Mouse (Mus musculus) MEL-GATA-1-ER (cell line): ENCODE results near the gene Gpat3.

ENCODE experiments used
- DNase-seq: peaks from one replicate; pipeline ENCODE4 v3.0.0-alpha.2; 2012; ENCODE audit warnings: low read depth; ENCODE audit errors: extremely low read depth

Gene Gpat3

DNA sequence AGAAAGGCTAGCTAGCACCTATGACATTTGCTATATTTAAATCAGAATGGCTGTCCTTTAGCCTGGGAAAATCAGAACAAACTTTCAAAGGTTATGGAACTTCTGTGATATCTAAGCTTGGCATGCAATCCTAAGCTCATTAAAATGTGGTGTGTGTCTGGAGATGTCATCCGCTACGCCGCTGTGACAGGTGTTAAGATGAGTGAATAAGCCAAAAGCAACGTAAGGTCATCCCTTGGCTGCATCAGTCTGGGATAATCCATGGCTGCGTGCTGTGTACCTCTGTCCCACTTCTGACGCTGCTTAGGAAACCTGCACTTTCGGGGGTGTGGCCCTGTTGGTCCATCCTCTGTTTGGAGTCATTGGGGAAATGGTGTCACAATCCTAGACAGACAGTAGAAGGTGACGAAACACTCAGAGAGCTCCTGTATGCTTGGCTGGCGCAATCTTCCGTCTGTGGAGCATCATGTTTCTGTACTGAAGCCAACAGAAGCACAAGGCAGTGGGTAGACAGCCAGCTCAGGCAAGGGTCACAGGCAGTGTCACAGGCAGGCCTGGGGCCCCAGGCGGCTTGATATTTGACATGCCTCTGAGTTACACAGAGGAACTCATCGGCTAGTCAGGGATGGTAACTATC lies 15.0 kb downstream of the Gpat3 start:
- DNase-seq, result no peak

GRCm38 (mm10) chr5:100861140-100861539 lies 15.6 kb downstream of the Gpat3 start:
- DNase-seq, result peak; percentile 8

- DNase-seq, result no peak
Measured at GRCm38 (mm10) chr5:100861811-100862210, 16.3 kb downstream of the Gpat3 start.

- DNase-seq, result no peak
Measured at GRCm38 (mm10) chr5:100863091-100863490, 17.6 kb downstream of the Gpat3 start.

DNA sequence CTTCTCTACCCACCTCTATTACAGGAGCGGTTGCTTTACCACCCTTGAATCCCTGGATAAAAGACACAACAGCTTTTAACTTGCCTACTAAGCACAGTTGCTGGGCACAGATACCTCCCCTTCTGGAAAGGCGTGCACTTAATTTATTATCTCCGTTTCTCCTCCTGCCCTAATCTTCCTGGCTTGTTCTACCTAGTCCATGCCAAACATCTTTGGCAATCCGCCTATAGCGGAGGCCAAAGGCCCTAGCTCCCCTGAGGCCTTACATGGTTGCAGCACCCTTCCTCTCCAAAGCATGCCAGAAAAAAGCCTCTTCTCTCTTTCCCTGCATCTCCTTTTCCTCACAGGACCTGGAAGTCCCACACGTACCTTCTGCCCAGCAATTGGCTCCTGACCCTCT lies 18.9 kb downstream of the Gpat3 start:
- no peak for DNase-seq

DNA sequence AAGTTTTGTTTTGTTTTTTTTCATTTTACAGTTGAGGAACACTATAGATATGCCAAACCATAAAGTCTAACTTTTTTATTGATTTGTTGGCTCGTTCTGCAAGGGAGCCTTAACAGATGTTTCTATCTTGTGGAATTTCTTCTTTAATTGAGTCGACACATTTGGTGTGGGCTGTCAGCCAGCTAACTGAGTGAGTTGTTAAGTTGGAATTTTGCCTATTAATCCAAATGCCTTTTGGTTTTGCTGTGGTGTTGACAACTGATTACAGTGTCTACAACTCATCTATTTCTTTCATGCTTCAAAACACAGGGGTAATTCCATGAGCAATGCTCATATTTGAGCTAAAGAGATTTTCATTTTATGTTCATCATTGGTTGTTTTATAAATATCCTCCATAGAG lies 20.7 kb downstream of the Gpat3 start:
- DNase-seq, result no peak

DNA sequence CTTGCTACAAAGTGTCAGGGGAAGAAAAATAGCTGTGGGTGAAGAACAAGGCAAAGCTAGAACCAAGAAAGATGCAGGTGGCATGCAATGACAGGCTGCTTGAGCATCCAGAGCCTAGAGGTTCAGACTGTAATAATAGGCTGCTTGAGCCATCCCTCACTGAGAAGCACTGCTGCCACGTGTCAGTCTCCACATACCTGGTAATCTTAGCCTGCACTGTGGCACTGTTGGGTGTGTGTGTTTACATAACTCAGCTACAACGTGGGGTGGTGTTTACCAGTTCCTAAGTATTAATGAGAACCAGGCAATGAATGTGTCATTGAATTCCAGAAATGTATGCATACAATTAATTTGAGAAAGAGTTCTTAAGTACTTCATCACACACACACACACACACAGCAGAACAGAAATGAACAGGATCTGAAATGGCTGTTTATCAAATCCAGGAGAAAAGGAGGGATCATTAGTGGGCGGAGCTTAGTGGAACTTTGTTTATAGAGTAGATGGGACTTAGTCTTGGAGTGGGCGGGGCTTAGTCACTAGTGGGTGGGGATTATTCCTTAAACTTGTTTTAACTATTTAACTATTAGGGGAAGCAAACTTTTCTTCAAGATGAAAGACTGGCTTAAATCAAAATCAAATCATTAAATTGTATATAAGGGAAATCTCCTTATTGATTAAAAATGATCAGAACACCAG lies 23.8 kb downstream of the Gpat3 start:
- no peak for DNase-seq

DNA sequence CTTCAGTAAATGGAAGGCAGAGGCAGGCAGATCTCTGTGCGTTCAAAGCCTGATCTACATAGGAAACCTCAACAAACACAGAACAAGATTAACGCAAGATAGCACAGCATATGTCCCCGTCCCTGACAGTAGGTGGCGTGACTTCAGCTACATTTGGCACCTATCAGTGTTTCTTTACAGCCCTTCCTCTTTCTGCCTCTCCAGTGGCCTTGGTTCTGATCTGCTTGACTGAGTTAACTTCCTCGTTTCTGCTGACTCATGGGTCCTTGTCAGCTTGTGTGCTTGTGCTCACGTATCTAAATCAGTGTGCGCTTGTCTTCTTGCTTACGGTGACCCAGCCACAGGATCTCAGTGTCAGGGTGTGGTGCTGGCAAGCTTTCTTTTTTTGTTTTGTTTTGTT lies 26.5 kb downstream of the Gpat3 start:
- peak; percentile 93 for DNase-seq

- no peak for DNase-seq
Measured at GRCm38 (mm10) chr5:100874721-100875120, 29.2 kb downstream of the Gpat3 start.

GRCm38 (mm10) chr5:100875180-100875579 lies 29.7 kb downstream of the Gpat3 start:
- DNase-seq, result no peak

GRCm38 (mm10) chr5:100877021-100877420 lies 31.5 kb downstream of the Gpat3 start:
- no peak for DNase-seq

DNA sequence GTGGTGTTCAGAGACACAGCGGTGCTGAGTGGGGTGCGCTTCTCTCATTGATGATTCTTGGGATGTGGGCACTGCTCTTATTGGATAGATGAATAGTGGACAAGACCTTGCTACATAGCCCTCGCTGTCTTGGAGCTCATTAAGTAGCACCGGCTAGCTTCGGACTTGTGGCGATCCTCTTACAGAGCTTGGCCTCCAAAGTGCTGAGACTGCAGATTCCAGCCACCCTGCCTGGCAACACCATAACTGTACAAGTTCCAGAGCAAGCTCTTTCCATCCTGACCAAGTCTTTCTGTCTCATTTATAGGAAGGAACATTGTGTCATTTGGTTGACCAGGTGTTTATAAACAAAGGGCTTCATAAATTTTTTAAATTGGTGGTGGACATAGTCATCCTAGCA lies 39.7 kb downstream of the Gpat3 start:
- no peak for DNase-seq

DNA sequence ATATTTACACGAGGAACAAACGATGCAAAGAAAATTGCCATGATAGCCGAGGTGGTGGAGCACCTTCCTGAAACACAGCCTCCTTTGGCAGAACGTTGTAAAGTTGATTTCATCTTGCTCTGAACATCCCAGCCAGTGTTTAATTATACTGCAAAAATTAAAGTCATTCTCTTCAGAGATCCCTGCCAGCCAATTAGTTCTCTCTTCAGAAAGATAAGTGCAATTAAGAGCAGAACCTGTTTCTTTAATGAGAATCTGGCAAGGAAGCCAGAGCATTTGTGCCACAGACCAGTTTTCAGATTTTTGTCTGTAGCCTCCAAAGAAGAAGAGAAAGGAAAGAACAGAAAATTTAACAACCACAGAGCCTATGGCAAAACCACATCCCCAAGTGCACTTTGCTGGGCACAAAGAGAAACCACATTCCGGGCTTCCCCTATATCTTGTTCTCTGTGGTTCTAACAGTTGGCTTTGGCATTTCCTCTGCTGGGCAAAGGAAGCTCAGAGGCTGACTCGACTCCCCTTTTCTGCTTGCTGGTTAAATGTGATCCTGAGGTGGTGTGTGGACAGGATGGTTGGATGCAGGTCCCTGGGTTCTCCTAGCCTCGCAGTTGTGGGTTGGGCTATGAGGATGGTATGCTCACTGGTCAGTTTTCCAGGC lies 40.9 kb downstream of the Gpat3 start:
- DNase-seq, result no peak

GRCm38 (mm10) chr5:100896199-100896598 lies 50.7 kb downstream of the Gpat3 start:
- no peak for DNase-seq

DNA sequence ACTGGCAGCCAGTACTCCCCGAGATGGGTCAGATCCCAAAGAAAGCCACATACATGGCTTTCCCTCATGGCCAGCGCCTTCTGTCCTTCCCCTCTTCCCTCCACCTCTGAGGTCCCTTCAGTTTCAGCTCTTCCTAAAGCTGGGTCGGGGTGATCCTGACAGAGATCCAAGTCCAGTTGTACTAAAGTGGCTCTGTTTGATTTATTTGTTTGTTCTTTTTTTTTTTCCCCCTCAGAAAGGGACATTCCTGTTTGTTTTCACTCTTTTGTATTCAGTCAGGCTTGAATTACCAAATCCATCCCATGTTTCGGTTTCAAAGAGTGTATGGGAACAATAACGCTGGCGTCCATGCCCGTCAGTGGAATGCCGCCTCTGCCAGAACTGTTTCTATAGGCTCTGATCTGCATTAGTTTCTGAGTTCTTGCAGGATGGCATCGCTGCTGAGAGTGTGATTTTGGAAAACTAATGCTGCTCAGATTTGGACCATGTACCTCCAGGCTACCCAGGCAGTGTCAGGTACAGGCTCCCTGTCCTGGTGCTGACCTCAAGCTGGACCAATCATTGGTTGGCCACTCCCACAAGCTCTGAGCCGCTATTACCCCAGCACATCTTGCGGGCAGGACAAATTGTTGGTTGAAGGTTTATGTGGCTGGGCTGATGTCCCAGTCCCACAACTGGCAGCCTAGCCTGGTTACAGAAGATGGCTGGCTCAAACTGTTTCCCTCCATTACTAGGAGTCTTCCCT lies 54.4 kb downstream of the Gpat3 start:
- no peak for DNase-seq

DNA sequence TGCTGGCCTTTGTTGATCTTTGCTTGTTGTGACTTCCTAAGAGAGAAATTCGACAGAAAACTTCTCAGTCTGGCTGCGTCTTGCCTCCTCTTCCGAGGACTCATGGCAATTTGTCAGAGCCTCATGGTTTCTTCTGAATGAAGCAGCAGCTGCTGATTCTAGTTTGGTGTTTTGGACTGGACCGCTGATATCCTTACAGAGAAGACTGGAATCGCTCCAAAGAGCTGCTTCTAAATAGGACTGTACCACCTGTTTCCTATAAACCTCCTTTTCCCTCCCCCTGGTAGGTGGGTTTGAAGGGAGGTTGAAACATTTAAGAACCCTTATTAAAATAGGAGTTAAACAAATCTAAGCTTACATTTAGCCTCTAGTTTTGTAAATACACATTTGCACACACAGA lies 55.5 kb downstream of the Gpat3 start:
- no peak for DNase-seq

- no peak for DNase-seq
Measured at GRCm38 (mm10) chr5:100908478-100908877, 63.0 kb downstream of the Gpat3 start.

DNA sequence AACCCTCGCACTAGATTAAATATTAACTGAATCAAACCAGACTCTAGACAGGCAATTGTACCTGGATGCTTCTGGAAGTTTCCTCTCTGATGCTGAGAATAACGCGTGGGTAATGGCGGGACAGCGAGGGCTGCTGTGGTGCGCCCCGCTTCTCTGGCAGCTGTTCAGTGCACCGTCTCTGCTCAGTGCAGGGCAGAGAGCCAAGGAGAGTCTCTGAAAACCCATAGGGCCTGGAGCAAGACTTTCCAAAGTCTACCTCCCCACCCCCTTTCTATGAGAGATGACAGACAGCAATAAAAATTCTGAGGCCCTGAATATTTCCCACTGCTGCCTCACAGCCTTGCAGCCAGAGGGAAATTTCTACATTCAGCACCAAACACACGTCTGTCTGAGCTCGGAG lies 63.4 kb downstream of the Gpat3 start:
- no peak for DNase-seq

DNA sequence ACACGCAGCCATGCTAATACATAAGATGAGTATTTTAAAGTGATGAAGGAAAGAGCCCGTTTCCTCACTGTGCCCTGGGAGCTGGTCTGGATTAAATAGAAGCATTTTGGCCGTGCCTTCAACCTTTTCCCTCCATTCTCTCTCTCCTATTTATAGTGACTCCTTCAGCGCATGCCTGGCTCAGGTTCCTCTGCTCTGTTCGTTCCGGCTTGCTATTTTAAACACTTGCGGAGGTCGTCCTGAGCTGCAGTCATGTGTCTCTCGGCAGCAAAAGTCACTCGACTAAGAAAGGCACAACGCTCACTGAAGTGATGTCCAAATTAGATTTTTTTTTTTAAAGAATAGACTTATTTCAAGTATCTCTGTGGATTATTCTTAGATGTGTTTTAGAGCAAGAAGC lies 64.2 kb downstream of the Gpat3 start:
- no peak for DNase-seq

DNA sequence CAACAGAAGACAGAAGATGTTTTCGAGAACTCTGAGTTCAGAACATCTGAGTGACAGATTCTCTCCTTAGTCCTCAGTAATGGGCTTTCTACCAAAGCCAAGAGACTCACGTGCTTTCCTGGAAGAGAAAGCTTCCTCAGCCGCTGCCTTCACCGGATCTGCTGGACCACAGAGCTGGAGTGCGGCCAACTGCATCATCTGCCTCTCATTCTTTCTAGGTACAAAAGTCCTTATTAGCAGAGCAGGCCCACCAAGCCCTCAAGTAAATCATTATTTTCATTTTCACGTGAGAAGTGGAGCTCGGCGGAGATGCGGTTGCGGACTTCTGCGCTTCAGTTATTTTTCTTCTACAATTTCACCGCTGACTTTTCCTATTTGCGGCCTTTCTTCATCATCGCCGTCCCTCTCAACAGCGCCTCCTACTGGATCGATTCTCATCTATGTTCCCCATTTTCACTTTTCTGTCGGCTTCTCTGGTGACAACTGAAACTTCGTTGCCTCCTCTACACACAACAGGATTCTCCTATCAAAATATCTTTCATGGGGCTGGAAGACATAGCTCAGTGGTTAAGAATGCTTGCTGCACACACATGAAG lies 66.1 kb downstream of the Gpat3 start:
- DNase-seq, result peak; percentile 29

DNA sequence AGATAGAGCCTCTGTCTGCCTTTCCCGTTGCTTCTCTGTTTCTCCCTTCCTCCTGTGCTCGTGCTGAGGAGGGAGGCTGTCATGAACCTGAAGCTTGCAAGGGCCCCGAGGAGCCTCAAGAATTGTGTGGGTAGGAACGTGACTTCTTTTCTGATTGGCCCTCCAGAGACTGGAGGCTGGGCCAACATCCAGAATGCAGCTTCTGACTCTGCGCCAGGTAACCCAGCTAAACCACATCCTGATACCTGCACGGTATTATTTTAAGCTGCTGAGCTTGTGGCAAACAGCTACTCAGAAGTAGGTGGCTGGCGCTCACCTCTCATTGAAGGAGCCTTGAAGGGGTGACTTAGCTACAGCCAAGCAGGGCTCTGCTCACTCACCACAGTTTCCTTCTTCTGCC lies 66.9 kb downstream of the Gpat3 start:
- DNase-seq, result no peak

GRCm38 (mm10) chr5:100913274-100913673 lies 67.8 kb downstream of the Gpat3 start:
- no peak for DNase-seq
